Mouse (Mus musculus) hindbrain, postnatal 0 days (tissue): Measurements from ENCODE around the gene Gps2. TPM values are rescaled to one million over a fixed set of nuclear protein-coding genes. Genes with fewer than 3 reads are reported as not detected.

Experiments
- ATAC-seq: fragments of 200-750 bp; cut with Nextera tagmentation; 2 replicates; pipeline ENCODE4 v1.8.0; 2017; ENCODE audit warnings: mild to moderate bottlenecking, moderate TSS enrichment, moderate library complexity
- DNase-seq: peaks from one replicate; pipeline ENCODE4 v3.0.0-alpha.2; 2015; ENCODE audit warnings: low spot score
- H3K27ac ChIP-seq: fragments of 300-500 bp; sonication (generic); 2 replicates; pipeline ENCODE4 v1.5.1; 2014; ENCODE audit warnings: mild to moderate bottlenecking
- H3K27me3 ChIP-seq: fragments of 300-500 bp; sonication (generic); 2 replicates; pipeline ENCODE4 v1.6.1; 2014; ENCODE audit warnings: low read length, mixed read lengths; ENCODE audit not compliant: insufficient read depth
- H3K36me3 ChIP-seq: fragments of 300-500 bp; sonication (generic); 2 replicates; pipeline ENCODE4 v1.6.1; 2014; ENCODE audit warnings: low read length, mixed read lengths; ENCODE audit not compliant: insufficient read depth
- H3K4me1 ChIP-seq: fragments of 300-500 bp; sonication (generic); 2 replicates; pipeline ENCODE4 v1.6.1; 2014; ENCODE audit warnings: antibody characterized with exemption, low read length, mixed read lengths; ENCODE audit not compliant: insufficient read depth
- H3K4me2 ChIP-seq: fragments of 300-500 bp; sonication (generic); 2 replicates; pipeline ENCODE4 v1.6.1; 2014; ENCODE audit warnings: low read depth, mild to moderate bottlenecking, low read length, moderate library complexity, mixed read lengths
- H3K4me3 ChIP-seq: fragments of 300-500 bp; sonication (generic); 2 replicates; pipeline ENCODE4 v1.5.1; 2014; ENCODE audit warnings: low read length
- H3K9ac ChIP-seq: fragments of 300-500 bp; sonication (generic); replicated peaks from 2 replicates; pipeline ENCODE4 v1.6.1; 2014; ENCODE audit warnings: mild to moderate bottlenecking, low read length, moderate library complexity, mixed read lengths
- H3K9me3 ChIP-seq: fragments of 300-500 bp; sonication (generic); 2 replicates; pipeline ENCODE4 v1.6.1; 2016; ENCODE audit warnings: low read length, mixed read lengths
- CTCF ChIP-seq: IDR thresholded peaks from 2 replicates; pipeline ENCODE4 v1.5.1; 2016; ENCODE audit warnings: antibody characterized with exemption, control low read depth, low read depth
- WGBS: fragments of 180-500 bp; shearing (Covaris S2); extraction: QIAGEN DNeasy Blood & Tissue Kit; methylation state at CpG from one replicate; pipeline ENCODE4 v1.1.7; 2014; 5-methylcytosine and 5-hydroxymethylcytosine counted together
- polyA plus RNA-seq: library from polyadenylated mRNA; unstranded; fragments of >200 nt; fragmentation: Nextera tagmentation; extraction: Ambion mirVana; gene quantifications from 2 replicates; pipeline ENCODE4 v1.2.1, GENCODE M21; 2015
- total RNA-seq: library from RNA; depleted of rRNA; stranded (reverse); fragments of >200 nt; gene quantifications from 2 replicates; pipeline ENCODE4 v1.2.3, GENCODE M21; 2014

The Gps2 gene
- total and polyA plus RNA-seq, 2 experiments from 2014 or later: 65.9 to 67.6 TPM

DNA sequence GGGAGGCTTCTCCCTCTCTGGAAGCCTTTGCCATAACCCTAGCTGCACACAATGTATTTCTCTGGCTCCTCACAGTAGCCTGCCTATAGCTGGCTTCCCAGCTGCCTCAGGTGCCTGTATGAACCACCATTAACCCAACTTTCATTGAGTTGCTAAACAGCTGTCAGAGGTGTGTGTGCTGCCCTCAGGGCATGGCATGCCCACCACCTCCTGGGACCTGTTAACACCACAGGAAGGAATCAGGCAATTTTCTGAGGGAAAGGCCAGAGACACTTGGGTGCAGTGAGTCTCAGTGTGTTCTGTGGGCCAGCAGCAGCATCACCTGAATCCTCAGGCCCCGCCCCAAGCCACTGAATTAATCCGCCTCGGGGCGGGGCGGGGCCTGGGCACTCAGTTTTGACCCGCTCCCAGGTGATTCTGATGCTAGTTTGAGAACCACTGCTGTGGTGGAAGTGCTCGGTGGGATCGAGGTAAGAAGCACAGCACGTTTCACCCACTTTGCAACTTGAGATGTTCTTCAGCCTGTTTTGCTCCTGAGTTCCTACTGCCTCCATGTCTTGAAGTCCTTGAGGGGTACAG lies 24.8 kb downstream of the Gps2 start:
- Histone ChIP-seq H3K27ac (no peak overlapping the region), H3K9me3 (no peaks in the 10 kb centered on the region), H3K9ac (no peak overlapping the region), H3K36me3 (no peaks in the 10 kb centered on the region), H3K27me3 (peaks cover 6% of the 10 kb centered on the region; the same call in 1 of the 2 replicates), H3K4me1 (peaks cover 16% of the 10 kb centered on the region; the same call in 1 of the 2 replicates), H3K4me2 (no peak overlapping the region), H3K4me3 (no peak overlapping the region)
- TF ChIP-seq CTCF: no peak
- no peak for ATAC-seq
- 37% methylated on average over 9 of the region's 9 CpGs for WGBS
- no peak for DNase-seq

DNA sequence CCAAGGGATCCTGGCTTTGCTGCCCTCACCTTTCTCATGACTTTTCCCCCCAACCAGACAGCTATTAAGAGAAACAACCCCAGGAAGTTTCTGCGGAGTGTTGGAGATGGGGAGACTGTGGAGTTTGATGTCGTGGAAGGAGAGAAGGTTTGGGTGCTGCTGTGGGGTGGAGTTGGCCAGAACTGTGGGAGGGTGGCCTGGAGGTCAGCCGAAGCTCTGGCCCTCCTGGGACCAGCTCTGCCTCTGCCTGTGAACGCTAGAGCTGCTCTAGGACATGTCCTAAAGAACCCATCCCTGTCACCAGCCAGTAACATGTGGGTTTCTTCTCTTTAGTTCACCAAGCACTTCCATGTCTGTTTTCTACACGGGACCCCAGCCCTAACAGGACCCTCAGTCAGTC lies 25.5 kb downstream of the Gps2 start:
- Histone ChIP-seq H3K27me3 (peaks cover 6% of the 10 kb centered on the region; the same call in 1 of the 2 replicates), H3K9ac (no peak overlapping the region), H3K4me1 (peaks cover 16% of the 10 kb centered on the region; the same call in 1 of the 2 replicates), H3K27ac (no peak overlapping the region), H3K9me3 (no peaks in the 10 kb centered on the region), H3K4me2 (no peak overlapping the region), H3K4me3 (no peak overlapping the region), H3K36me3 (no peaks in the 10 kb centered on the region)
- TF ChIP-seq CTCF: no peak
- ATAC-seq (no peak), DNase-seq (no peak)
- WGBS: 77% methylated on average over 5 of the region's 5 CpGs

- 96% methylated on average over 17 of the region's 17 CpGs for WGBS
- Histone ChIP-seq H3K27me3 (peaks cover 5% of the 10 kb centered on the region; the same call in 1 of the 2 replicates), H3K36me3 (no peaks in the 10 kb centered on the region), H3K4me3 (no peak overlapping the region), H3K27ac (no peak overlapping the region), H3K9me3 (no peaks in the 10 kb centered on the region), H3K9ac (no peak overlapping the region), H3K4me2 (no peak overlapping the region), H3K4me1 (peaks cover 16% of the 10 kb centered on the region; the same call in 1 of the 2 replicates)
- DNase-seq: no peak
- ATAC-seq: no peak
- no peak for TF ChIP-seq CTCF
These were observed 26.0 kb downstream of the Gps2 start for GRCm38 (mm10) chr11:69939731-69940130.

DNA sequence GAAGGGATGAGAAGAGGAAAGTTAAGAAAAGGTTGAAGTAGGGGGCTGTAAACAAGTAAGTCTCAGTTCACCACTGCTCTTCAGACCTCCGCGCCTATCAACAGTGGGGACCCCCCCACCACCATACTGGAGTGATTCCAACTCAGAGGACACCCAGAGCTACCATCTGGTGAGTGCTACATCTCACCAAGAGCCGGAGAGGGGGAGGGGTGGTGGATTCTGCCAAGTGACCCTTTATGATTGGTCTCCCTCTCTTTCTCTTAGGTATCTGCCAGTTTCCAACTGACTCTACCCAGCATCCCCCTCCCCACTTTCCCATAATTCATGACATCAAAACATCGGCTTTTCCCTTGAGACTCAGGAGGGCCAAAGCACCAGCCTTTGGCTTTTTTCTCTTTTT lies 27.3 kb downstream of the Gps2 start:
- H3K36me3 ChIP-seq: no peaks in the 10 kb centered on the region
- H3K27ac ChIP-seq: peak overlapping the region; percentile 32; the same call in 1 of the 2 replicates
- no peak for TF ChIP-seq CTCF
- no peaks in the 10 kb centered on the region for H3K9me3 ChIP-seq
- DNase-seq (peak; percentile 59), ATAC-seq (no peak)
- WGBS: 64% methylated on average over 4 of the region's 4 CpGs
- H3K9ac ChIP-seq: no peak overlapping the region
- H3K4me1 ChIP-seq: peaks cover 10% of the 10 kb centered on the region; the same call in 1 of the 2 replicates
- no peak overlapping the region for H3K4me2 ChIP-seq
- no peaks in the 10 kb centered on the region for H3K27me3 ChIP-seq
- H3K4me3 ChIP-seq: no peak overlapping the region

DNA sequence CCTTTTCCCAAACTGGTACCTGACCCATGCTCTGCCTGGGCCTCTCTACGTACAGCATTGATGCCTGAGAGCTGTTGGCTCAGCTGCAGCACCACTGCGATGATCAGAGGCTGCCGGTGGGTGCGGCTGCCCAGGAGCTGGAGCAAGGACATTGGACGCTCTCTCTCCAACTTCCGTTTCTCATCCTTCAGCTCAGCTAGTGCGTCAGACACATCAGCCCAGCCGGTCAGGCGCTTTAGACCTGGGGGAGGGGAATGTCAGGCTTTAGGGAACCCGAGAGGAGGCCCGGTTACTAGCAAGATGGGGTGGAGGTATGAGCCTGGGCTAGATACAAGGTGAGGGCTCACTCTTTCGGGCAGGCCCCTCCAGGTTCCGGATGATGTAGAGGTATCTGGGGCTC lies 31.5 kb downstream of the Gps2 start:
- Histone ChIP-seq H3K9ac (no peak overlapping the region), H3K36me3 (no peaks in the 10 kb centered on the region), H3K27ac (no peak overlapping the region), H3K9me3 (no peaks in the 10 kb centered on the region), H3K27me3 (0 out of 2 replicates have a peak, but pooled peaks cover 5% of the 10 kb centered on the region), H3K4me1 (no peaks in the 10 kb centered on the region), H3K4me3 (no peak overlapping the region), H3K4me2 (no peak overlapping the region)
- DNase-seq: no peak
- no peak for ATAC-seq
- 85% methylated on average over 13 of the region's 13 CpGs for WGBS
- TF ChIP-seq CTCF: no peak

DNA sequence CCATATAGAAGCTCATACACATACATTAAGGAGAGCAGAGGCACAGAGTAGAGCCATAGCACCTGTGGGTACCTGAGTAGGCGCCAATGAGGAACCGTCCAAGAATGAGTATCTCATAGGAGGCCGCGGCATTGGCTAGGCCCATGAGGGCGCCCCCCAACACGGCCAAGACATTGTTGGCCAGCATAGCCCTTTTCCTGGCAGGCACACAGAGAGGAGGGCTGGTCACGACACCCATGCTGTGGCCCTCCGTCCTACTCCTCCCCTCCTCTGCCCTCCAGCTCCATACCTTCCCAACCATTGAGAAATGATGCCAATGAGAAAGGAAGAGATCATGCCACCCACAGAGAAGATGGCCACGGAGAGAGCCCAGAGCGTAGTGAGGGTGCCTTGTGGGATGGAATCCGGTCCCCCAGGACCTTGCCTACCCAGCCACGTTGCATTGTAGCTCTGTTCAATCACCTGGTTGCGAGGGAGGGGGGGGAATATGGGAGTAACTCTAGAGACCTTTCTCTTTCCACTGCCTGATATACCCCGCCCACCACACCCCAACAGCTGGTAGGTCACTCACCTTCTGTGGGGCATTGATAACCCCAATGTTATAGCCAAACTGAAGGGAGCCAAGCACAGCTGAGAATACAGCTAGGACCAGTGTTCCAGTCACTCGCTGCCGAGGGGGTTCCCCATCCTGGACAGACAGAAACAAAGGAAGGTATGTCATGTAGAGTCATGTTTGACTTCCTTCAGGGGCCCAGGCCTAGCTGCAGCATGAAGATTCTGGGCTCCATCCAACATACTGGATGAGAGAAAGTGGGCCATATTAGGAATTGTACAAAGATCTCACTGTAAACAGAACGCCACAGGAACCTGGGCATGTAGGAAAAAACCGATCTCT lies 32.6 kb downstream of the Gps2 start:
- H3K9me3 ChIP-seq: no peaks in the 10 kb centered on the region
- H3K4me3 ChIP-seq: no peak overlapping the region
- H3K27ac ChIP-seq: no peak overlapping the region
- H3K4me2 ChIP-seq: no peak overlapping the region
- ATAC-seq (no peak), DNase-seq (no peak)
- H3K36me3 ChIP-seq: no peaks in the 10 kb centered on the region
- H3K4me1 ChIP-seq: no peaks in the 10 kb centered on the region
- TF ChIP-seq CTCF: no peak
- 0 out of 2 replicates have a peak, but pooled peaks cover 5% of the 10 kb centered on the region for H3K27me3 ChIP-seq
- 89% methylated on average over 18 of the region's 18 CpGs for WGBS
- no peak overlapping the region for H3K9ac ChIP-seq
